Mouse (Mus musculus) layer of hippocampus, postnatal 36 days (tissue): Measurements from ENCODE around the gene Plcb2. TPM values are rescaled to one million over a fixed set of nuclear protein-coding genes. Genes with fewer than 3 reads are reported as not detected.

Source experiments
- DNase-seq, 2 experiments: peaks; one replicate each; pipeline ENCODE4 v3.0.0; 2022
- total RNA-seq, 2 experiments: library from RNA; stranded (reverse); gene quantifications; 2 replicates each; pipeline ENCODE4 v1.2.3; 2021

The Plcb2 gene
- 1 to 10 TPM; 2.3 to 2.5 TPM for total RNA-seq

- DNase-seq = no peak
Observed at GRCm38 (mm10) chr2:118728337-118728736, at the start of gene Plcb2. Gene Plcb2 (minus strand): TSS chr2:118728438.

GRCm38 (mm10) chr2:118776295-118776694 is 48.1 kb upstream of the Plcb2 start:
- DNase-seq = no peak

- peak; percentile 61 to 64 for DNase-seq
Observed at GRCm38 (mm10) chr2:118775846-118776245, 47.6 kb upstream of the Plcb2 start.

GRCm38 (mm10) chr2:118775396-118775795 is 47.2 kb upstream of the Plcb2 start:
- DNase-seq = no peak

GRCm38 (mm10) chr2:118774536-118774935 is 46.3 kb upstream of the Plcb2 start:
- DNase-seq = no peak

- no peak for DNase-seq
Observed at GRCm38 (mm10) chr2:118772158-118772874, 44.1 kb upstream of the Plcb2 start, which contains the start of gene Phgr1. Gene Phgr1 (plus strand): TSS chr2:118772769.

- DNase-seq = no peak
Observed at GRCm38 (mm10) chr2:118766041-118767033, 38.1 kb upstream of the Plcb2 start.

- DNase-seq = no peak
Observed at GRCm38 (mm10) chr2:118764875-118765274, 36.6 kb upstream of the Plcb2 start.

- no peak for DNase-seq
Observed at GRCm38 (mm10) chr2:118764094-118764831, 36.0 kb upstream of the Plcb2 start.

- DNase-seq = peak; percentile 55 to 62
Observed at GRCm38 (mm10) chr2:118763469-118763868, 35.2 kb upstream of the Plcb2 start.

- DNase-seq = no peak
Observed at GRCm38 (mm10) chr2:118762784-118763148, 34.5 kb upstream of the Plcb2 start.

- peak; percentile 87 to 89 for DNase-seq
Observed at GRCm38 (mm10) chr2:118761906-118762783, 33.9 kb upstream of the Plcb2 start, which contains the start of gene Ccdc9b. Gene Ccdc9b (minus strand): TSS chr2:118762661.

GRCm38 (mm10) chr2:118761358-118761757 is 33.1 kb upstream of the Plcb2 start:
- DNase-seq = no peak

GRCm38 (mm10) chr2:118760311-118761025 is 32.2 kb upstream of the Plcb2 start:
- no peak for DNase-seq

GRCm38 (mm10) chr2:118759828-118760227 is 31.6 kb upstream of the Plcb2 start:
- no peak for DNase-seq

GRCm38 (mm10) chr2:118756103-118756502 is 27.9 kb upstream of the Plcb2 start:
- no peak for DNase-seq

GRCm38 (mm10) chr2:118755407-118755806 is 27.2 kb upstream of the Plcb2 start:
- DNase-seq = no peak

GRCm38 (mm10) chr2:118754143-118754542 is 25.9 kb upstream of the Plcb2 start:
- no peak for DNase-seq

- DNase-seq = no peak
Observed at GRCm38 (mm10) chr2:118752792-118753108, 24.5 kb upstream of the Plcb2 start.

GRCm38 (mm10) chr2:118751896-118752791 is 23.9 kb upstream of the Plcb2 start:
- DNase-seq = no peak
